Mouse (Mus musculus) cerebellum, adult 11-12 months (tissue): ENCODE measurements around the gene Rarb.
"Not testable (repeated sequence)": the region's sequence is repeated elsewhere in the genome, so short reads cannot be mapped to it uniquely, and the experiment has no call there.

Source experiments
- DNase-seq: peaks from one replicate; pipeline ENCODE4 v3.0.0; 2022

Rarb gene

DNA sequence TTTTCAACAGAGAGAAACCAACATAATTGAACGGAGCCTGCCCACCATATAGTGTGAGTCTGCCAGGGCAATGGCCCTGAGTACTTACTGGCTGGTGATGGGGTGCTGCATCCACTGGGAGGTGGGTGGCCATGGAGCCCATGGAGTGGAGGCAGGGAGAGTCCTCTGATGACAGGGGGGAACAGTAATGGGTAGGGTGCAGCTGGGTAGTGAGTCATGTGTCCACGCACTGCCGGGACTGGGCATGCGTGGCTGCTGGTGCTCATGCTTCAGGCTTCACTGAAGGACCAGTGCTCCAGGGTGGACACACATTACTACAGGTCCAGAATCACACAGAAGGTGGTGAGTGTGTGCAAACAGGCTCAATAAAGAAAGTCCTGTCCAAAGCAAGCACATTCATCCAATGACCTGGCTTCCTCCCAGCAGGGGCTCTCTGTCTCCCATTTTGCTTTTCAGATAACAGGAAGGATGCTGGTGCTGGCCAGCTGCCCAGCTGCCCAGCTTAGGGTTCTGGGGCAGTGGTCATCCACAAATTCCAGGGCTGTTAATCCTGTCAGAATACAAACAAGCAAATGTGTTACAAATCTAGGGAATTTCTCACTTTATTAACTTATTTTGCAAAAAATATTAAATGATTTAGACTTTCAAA is at the start of gene Rarb:
Gene Rarb (minus strand): TSS at position 555 of the 649 bp plus-strand sequence.
- DNase-seq: no peak

DNA sequence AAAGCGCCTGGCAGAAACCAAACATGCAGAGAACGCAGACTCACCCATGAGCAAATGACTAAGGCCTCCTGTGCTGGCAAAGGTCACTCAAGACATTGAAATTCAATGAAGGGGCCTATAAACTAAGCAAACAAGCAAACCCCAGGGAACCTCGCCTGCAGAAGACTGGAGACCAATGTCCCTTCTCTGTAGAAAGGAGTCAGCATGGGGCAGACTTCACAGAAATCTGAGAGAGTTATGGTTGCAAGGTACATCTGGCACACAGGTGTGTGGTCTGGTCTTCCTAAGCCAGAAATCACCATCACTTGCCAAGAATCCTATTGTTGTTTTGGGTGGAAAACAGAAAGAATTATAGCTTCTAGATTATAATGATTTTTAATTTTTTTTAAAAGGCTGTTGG is 23.1 kb upstream of the Rarb start:
- no peak for DNase-seq

DNA sequence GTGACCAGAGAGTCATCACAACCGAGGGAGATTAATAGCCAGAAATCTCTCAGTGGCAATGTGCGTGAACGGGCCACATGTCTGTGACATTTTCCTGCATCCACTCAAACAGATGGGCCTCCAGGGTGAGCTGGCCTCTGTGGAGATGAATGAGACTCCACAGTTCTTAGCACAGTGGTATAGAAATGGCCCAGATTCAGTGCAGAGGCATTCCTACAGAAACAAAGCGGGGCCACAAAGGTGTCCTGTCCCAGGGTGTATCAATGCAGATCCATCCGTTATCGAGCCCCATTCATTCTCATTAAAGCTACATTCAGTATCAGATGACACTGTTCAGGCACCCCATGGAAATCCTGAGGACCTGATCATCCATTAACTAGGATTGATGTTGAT is 22.6 kb upstream of the Rarb start:
- peak; percentile 6 for DNase-seq

DNA sequence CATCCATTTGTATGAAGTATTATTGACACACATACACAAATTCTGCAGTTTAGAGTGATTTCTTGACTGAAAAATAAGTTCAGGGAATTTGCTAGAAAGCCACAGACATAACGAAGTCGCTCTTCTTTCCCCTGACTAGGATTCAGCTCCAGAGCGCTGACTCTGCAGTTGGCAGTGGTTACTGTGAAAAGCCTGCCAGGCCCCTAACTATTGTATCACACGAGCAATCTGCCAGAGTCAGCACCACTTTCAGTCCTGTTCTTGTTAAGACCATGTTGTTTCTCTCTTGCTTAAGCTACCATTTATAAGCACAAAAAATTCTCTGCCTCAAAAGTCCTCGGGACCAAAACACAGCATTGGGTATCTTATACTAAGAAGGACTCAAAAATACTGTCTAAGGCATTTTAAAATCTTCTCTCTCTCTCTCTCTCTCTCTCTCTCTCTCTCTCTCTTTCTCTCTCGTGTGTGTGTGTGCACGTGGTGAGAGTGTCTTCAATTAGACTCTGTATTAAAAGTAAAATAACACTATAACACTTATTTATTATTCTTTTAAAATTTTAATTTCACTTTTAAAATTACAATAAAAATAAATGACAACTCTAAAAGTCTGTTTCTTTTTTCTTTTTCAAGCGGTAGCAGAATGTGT is 22.1 kb upstream of the Rarb start:
- DNase-seq: peak; percentile 9

GRCm38 (mm10) chr14:16840135-16840534 is 21.2 kb upstream of the Rarb start:
- no peak for DNase-seq

DNA sequence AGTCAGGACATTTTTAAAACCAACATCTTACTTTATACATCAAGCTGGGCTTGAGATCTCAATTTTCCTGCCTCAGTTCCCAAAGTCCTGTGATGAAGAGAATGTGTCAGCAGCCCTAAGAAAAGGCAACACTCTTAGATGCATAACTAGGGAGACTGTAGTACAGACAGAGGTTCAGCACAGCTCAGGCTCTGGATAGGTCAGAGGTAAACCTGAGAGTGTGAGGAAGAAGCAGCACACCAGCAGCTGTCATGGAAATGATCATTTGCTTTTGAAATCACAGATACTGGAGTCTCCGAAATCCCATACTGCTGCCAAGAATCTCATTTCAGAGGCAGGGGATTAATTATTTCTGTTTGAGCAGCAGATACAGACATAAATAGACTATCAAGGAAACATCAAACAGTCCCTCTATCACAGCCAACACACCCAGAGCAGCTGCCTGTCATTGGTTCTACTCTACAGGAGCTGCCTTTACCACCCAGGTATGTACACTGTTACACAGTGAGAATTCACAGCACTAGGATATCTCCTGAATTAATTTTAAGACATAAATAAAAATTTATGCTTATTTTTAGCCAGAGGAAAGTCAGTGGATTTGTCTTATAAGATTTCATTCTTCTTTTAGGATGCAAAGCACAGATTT is 3.7 kb downstream of the Rarb start:
- DNase-seq: no peak

DNA sequence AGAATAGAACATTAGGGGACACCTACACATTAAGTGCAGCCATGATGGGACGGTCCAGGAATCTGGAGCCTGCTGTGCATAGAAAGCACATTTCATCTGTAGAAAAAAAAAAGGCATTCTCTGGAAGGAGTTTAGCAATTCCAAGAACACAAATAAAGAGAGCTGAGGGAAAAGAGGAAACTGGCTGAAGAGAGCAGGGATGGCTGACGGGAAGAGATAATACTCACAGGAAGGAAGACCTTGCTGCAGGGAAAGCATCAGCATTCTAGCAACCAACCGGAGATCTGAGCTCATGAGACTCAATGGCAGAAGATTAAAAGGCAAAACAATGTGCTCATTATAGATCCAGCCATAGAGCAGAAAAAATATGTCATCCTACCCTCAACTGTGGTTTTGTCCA is 12.8 kb downstream of the Rarb start:
- no peak for DNase-seq

DNA sequence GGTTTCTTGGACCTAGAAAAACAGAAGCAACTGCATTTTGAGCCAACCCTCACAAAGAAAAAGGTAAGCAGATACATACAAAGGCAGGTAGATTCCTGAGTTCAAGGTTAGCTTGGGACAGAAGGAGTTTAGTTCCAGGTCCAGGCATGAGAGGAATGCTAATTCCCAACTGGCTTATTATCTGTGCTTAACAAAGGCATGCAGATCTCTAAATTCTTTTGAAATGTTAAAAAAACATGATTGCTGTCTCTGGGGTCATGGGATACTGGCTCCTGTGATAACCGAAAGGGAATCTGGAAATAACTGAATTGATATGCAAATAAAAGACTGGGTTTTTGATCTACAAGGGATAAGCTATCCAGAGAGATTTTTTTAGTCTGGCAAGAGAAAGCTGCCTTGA is 28.8 kb downstream of the Rarb start:
- no peak for DNase-seq

DNA sequence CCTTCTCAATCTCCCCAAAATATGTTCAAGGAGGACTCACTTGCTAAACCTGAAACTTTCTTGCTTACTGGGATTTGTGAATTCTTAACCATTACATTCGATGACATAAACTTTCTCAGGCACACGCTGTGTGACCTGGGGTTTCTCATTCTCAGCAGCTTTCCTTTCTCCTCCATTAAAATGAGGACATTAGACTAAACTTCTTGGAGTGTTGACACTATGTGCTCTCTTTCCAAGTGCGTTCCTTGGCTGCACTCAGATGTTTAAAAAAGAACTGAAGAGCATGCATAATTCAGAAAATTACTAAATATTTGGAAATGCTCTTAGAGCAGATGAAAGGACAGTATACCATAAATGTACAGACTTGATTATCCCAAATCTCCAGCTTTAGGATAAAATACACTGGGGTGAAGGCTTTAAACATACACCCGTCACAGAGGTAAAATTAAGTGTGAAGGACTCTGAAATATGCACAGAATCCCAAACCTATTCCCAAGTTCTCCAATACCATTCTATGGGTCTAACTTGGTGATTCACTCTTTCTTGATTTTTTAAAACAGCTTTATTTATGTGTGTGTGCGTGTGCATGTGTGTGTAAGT is 36.9 kb downstream of the Rarb start:
- no peak for DNase-seq

- no peak for DNase-seq
Measured at GRCm38 (mm10) chr14:16776723-16777381, 42.1 kb downstream of the Rarb start.

DNA sequence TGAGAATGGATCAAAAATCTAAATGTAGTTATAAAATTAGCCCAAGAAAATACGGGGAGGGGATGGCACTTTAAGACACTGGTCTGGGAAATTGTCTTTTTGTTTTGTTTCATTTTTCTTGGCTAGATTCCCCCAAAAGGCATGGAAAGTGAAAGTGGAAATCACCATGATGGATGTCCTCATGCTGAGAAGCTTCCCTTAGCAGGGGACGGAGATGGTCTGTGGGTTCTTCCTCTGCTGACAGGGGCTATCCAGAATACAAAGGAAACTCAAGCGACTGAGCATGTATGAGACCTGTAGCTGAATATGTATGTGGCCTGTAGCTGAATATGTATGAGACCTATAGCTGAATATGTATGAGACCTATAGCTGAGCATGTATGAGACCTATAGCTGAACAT is 46.0 kb downstream of the Rarb start:
- no peak for DNase-seq

- DNase-seq: no peak
Measured at GRCm38 (mm10) chr14:16765891-16766290, 53.1 kb downstream of the Rarb start.

DNA sequence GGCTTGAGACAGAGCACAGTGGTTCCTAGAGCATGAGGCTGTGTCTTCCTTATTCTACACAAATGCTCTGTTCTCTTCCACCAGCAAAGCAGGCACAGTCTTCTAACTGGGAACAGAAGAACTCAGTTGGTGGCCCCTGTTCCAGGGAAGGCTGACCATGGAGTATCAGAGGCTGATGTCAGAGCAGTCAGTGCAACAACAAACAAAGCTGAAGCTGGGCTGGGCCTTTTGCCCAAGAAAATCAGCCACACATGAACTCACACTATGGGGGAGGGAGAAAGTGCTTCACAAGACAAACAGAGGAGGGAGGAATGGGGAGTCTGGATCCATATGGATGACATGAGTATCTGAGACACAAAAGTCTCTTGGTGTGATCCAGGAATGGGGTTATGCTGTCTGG is 56.2 kb downstream of the Rarb start:
- DNase-seq: no peak

GRCm38 (mm10) chr14:16758773-16759434 is 60.1 kb downstream of the Rarb start:
- DNase-seq: no peak

GRCm38 (mm10) chr14:16755601-16756000 is 63.4 kb downstream of the Rarb start:
- DNase-seq: not testable (repeated sequence)

GRCm38 (mm10) chr14:16752648-16753047 is 66.3 kb downstream of the Rarb start:
- DNase-seq: no peak

- no peak for DNase-seq
Measured at GRCm38 (mm10) chr14:16746982-16747578, 71.9 kb downstream of the Rarb start.

- no peak for DNase-seq
Measured at GRCm38 (mm10) chr14:16740982-16741739, 77.8 kb downstream of the Rarb start.

GRCm38 (mm10) chr14:16738538-16738937 is 80.4 kb downstream of the Rarb start:
- DNase-seq: no peak

GRCm38 (mm10) chr14:16737781-16738180 is 81.2 kb downstream of the Rarb start:
- no peak for DNase-seq

DNA sequence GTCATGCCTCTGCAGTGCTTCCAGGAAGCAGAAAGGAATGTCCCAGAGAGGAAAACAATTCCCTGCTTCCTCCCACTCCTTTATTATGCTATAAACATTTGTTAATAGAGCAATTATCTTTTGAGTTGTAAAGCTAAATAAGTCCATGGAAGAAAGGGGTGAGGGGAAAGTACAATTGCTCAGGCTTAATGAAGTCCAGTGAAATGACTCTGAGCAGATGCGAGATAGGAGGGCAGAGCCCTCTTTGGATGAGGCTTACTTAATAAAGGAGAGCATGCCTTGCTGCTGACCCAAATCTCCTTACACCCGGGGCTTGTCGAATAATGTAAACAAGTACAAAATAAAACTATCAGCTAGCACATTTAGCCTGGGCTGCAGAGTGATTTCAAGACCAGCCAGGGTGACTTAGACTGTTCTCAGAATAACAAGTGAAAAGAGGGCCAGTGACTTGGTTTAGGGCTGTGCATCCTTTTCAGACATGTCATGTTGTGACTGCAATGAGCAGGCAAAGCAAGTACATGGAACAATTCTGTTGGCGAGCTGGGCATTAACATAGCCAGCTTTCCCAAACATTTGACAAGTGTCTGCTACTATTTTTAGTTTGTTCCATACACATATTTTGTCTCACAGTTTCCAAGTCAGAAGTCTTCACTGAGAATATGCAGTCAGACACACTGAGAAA is 83.5 kb downstream of the Rarb start:
- DNase-seq: no peak
